Mouse (Mus musculus) neural tube, postnatal 0 days (tissue): ENCODE data around the gene Hoxa2. TPM values are rescaled to one million over a fixed set of nuclear protein-coding genes. Genes with fewer than 3 reads are reported as not detected.

Experiments used
- polyA plus RNA-seq: library from polyadenylated mRNA; unstranded; fragments of >200 nt; fragmentation: Nextera tagmentation; extraction: Ambion mirVana; gene quantifications from 2 replicates; pipeline ENCODE4 v1.2.1, GENCODE M21; 2015

Gene Hoxa2
- 4.2 and 5.9 TPM in 2 replicates for polyA plus RNA-seq

GRCm38 (mm10) chr6:52164626-52165440, at the start of gene Hoxa2:
Gene Hoxa2 (minus strand): TSS chr6:52164831.

GRCm38 (mm10) chr6:52213119-52213986, 48.7 kb upstream of the Hoxa2 start, which contains the start of the genes Hoxa3 and Gm28308:
Gene Hoxa3 (minus strand): TSS chr6:52213336.
Gene Gm28308 (minus strand): TSS chr6:52213339.

DNA sequence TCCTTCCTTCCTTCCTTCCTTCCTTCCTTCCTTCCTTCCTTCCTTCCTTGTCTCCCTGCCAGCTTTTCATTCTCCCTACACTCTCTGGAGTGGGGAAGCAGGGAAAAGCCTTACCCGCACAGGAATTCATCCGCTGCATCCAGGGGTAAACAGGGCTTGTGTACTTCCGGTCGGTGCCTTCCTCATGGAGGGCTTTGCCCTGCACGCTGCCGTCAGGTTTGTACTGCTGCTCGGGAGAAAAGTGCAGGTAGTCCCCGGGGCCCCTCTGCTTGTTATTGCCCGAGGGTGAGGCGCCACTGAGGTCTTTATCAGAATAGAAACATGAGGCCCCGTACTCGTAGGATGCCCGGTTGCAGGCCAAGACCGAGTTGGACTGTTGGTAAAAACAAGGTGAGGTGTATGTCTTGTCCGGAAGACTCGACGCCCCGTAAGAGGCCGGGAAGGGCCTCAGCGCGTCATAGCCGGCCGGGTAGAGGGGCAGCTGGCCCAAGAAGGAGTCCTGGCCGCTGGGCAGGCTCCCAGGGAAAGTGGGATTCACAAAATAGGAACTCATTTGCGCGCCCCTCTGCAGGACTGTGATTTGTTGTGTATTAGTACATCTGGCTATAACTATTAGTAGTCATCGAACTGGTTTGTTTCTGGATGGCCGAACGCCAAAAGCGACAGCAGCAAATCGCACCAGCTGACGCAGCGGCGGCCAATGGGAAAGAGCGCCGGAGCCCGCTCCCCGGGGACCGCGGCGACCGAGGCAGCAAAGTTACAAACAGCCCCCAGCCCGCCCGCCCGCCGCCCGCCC, 43.6 kb upstream of the Hoxa2 start, which contains the start of gene Hoxa6:
Gene Hoxa6, minus strand, starts transcription at position 651 of the 796 bp plus-strand sequence.

DNA sequence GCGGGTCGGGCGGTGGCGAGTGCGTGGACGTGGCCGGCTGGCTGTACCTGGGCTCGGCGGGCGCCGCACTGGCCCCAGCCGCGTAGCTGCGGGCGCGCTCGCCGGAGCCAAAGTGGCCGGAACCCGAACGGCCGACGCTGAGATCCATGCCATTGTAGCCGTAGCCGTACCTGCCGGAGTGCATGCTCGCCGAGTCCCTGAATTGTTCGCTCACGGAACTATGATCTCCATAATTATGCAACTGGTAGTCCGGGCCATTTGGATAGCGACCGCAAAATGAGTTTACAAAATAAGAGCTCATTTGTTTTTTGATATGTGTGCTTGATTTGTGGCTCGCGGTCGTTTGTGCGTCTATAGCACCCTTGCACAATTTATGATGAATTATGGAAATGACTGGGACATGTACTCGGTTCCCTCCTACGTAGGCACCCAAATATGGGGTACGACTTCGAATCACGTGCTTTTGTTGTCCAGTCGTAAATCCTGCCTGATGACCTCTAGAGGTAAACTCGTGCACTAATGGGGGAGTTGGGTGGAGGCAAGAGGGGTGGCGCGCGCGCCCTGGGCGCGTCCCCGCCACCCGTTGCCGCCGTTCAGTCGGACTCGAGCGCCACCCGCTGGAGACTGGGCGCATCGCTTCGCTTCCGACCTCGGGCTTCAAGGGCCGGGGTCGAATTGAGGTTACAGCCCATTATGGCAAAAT, 39.6 kb upstream of the Hoxa2 start, which contains the start of gene Hoxa5:
Gene Hoxa5, minus strand, starts transcription at position 538 of the 703 bp plus-strand sequence.

DNA sequence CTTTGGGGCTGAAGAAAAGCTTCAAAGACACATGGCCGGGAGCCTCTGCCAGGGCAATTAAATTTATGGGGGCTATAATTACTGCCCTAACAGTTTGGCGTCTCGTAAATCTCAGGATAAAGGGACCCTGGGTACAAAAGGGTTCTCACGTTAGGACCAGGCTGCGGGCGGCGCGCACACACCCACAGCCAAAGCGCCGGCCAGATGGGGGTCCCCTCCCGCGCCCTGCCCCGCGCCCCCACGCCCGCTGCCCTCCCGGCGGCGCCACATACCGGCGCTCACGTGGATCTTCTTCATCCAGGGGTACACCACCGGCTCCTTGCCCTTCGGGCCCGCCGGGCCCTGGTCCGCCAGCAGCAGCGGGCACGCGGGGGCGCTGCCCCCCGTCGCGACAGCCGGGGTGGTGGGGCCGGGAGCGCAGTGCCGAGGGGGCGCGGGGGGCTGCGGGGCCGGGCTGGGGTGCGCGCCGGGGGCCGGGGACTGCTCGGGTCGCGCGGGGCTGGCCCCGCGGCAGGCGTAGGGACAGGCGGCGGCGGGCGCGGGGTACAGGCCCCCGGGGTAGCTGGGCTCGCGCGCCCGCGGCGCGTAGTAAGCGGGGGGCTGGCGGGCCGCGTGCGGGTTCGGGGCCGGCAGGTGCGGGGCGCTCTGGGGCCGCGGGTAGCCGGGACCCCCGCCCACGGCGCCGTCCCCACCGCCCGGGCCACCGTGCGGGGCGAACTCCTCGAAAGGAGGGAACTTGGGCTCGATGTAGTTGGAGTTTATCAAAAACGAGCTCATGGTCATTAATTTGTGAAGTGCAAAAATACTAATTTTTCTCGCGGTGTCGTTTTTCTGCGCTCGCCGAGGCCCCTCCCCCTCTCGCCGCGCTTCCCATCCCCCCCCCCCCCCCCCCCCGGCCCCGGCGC, 26.5 kb upstream of the Hoxa2 start, which contains the start of gene Hoxa4:
Gene Hoxa4, minus strand, starts transcription at position 848 of the 905 bp plus-strand sequence.

DNA sequence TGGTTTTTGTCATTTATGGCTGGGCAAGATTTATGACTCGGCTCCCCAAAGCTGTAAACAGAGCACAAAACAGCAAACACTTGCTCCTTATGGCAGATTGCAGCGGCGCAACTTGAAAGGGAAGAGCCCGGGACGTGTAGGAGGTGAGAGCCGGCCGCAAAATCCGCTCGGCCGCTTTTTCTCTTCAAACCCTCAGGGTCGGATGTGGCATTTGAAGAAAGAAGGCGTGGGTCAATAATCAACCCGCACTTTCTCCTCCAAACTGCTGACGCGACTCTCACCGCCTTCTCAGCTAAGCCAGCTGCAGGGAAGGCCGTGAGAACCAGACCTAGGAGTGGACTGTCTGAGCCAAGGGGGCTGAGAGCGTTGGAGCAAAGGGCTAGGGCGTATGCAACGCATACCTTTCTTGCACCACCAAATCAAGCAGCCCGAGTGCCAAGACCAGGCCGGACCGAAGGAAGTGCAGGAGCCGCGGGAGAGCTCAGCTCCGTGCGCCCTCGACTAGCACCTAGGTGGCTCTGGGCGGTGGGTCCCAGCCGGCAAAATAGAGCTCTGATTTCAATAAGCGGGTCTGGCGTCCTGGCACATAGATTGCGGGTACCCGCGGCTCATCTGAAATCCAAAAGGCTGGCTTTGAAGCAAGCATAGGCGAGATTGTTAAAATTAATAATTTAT, 12.6 kb upstream of the Hoxa2 start, which contains the start of gene 5730596B20Rik:
Gene 5730596B20Rik, plus strand, starts transcription at position 438 of the 675 bp plus-strand sequence.

DNA sequence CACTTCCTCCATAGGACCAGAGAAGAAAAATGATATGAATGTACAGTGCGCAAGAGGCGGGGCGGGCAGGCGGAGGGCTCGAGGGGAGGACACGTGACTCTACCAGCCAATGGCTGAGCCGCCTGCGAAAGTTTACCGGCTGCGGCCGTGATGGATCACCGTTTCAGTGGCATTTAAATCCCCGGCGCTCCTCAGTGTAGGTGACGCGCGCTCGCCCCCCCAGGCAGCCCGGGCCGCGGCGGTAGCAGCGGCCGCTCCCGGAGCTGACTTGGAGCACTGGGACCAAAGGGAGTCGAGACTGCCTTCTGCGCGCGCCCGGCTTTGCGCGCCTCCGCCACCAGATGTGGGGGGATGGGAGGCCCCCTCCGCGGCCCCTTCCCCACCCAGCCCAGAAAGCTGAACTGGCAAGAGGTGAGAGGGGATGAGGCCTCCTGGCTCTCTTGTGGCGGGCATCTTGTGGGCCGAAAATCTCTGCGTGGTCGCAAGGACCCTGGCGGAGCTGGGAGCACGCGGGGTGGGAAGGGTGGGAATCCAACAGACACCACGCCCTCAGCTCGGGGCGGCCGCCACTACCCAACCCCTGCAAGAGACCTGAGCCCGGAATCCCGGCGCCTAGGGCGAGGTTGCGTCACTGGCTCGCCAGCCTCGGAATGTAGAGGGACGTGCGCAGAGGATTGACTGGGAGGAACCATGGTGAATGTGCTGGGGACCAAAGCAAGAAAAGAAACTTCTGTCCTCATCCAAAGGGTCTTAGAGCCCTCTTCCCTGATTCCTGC, 6.2 kb downstream of the Hoxa2 start, which contains the start of gene Hoxa1:
Gene Hoxa1, minus strand, starts transcription at position 42 of the 776 bp plus-strand sequence.

Other genes with a start within 250 kb of the Hoxa2 start
- 27.8 and 29.3 TPM in 2 replicates for gene Skap2, start 152.3 kb downstream of the Hoxa2 start, polyA plus RNA-seq
- 1.1 and 1.3 TPM in 2 replicates for gene Hoxa1, start 6.5 kb downstream of the Hoxa2 start, polyA plus RNA-seq
- gene 5730596B20Rik, start 12.7 kb upstream of the Hoxa2 start, polyA plus RNA-seq, result 1.0 and 1.4 TPM in 2 replicates
- 2.2 and 2.4 TPM in 2 replicates for gene Hoxa4, start 26.9 kb upstream of the Hoxa2 start, polyA plus RNA-seq
- gene Hoxa5, start 39.8 kb upstream of the Hoxa2 start, polyA plus RNA-seq, result 13.8 and 24.7 TPM in 2 replicates
- 9.2 and 13.5 TPM in 2 replicates for gene Hoxa6, start 43.9 kb upstream of the Hoxa2 start, polyA plus RNA-seq
- 6.4 and 6.9 TPM in 2 replicates for gene Hoxa3, start 48.5 kb upstream of the Hoxa2 start, polyA plus RNA-seq
- 0.61 and 1.8 TPM in 2 replicates for gene Gm28308, start 48.5 kb upstream of the Hoxa2 start, polyA plus RNA-seq
- gene Hoxa7, start 57.0 kb upstream of the Hoxa2 start, polyA plus RNA-seq, result 84.8 and 121 TPM in 2 replicates
- 60.9 and 73.2 TPM in 2 replicates for gene Hoxa9, start 66.3 kb upstream of the Hoxa2 start, polyA plus RNA-seq
- 62.4 and 92.7 TPM in 2 replicates for gene Hoxa10, start 76.0 kb upstream of the Hoxa2 start, polyA plus RNA-seq
- 4.9 and 7.6 TPM in 2 replicates for gene Hoxa11, start 81.0 kb upstream of the Hoxa2 start, polyA plus RNA-seq
- not detected in 2 replicates for gene Hoxa13, start 96.0 kb upstream of the Hoxa2 start, polyA plus RNA-seq
- gene Evx1, start 148.7 kb upstream of the Hoxa2 start, polyA plus RNA-seq, result 0.76 and 0.79 TPM in 2 replicates